Mouse (Mus musculus) CD4-positive helper T cell, adult 2 months (primary cell): ENCODE measurements around the gene Evl.
"Not testable (repeated sequence)": the region's sequence is repeated elsewhere in the genome, so short reads cannot be mapped to it uniquely, and the experiment has no call there.

Experiments
- DNase-seq: peaks from one replicate; pipeline ENCODE4 v3.0.0-alpha.2; 2012; ENCODE audit warnings: low read depth, missing footprints, low spot score

The Evl gene

GRCm38 (mm10) chr12:108554120-108554841, at the start of gene Evl:
TSS of gene Evl (plus strand) at chr12:108554720.
- peak; percentile 52 for DNase-seq

GRCm38 (mm10) chr12:108505846-108506245, 48.7 kb upstream of the Evl start:
- no peak for DNase-seq

DNA sequence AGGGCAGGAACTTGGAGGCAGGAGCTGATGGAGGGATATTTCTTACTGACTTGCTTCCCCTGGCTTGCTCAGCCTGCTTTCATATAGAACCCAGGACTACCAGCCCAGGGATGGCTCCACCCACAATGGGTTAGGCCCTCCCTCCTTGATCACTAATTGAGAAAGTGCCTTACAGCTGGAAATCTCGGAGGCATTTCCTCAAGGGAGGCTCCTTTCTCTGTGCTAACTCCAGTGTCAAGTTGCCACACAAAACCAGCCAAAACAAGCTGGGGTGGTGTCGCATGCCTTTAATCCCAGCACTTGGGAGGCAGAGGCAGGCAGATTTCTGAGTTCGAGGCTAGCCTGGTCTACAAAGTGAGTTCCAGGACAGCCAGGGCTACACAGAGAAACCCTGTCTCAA, 47.5 kb upstream of the Evl start:
- DNase-seq = not testable (repeated sequence)

- DNase-seq = no peak
Observed at GRCm38 (mm10) chr12:108510571-108510970, 43.9 kb upstream of the Evl start.

- DNase-seq = no peak
Observed at GRCm38 (mm10) chr12:108511009-108511408, 43.5 kb upstream of the Evl start.

DNA sequence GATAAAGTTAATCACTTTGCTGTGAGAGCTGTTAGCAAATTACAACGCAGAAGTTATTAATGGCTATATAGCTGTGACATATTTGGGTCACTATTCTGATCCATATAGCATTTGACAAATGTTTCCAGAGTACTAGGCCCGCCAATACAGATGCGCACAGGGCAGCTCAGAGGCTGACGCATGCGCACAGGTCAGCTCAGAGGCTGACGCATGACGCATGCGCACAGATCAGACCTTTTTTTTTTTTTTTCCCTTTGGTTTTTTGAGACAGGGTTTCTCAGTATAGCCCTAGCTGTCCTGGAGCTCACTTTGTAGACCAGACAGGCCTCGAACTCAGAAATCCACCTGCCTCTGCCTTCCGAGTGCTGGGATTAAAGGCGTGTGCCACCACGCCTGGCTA, 39.1 kb upstream of the Evl start:
- DNase-seq = no peak

DNA sequence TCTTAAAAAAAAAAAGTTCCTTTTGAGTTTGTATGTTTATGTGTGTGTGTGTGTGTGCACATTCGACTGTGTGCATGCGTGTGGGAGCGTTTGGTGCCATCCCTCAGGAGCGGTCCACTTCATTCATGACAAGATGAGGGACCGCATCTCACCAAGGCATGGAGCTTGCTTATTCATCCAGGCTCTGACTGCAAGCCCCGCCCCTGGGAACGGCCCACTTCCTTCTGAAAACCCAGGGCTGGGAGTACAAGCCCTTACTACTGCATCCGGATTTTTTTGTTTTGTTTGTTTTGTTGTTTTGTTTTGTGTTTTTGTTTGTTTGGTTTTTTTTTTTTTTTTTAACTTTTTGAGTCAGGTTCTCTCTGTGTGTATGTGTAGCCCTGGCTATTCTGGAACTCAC, 35.1 kb upstream of the Evl start:
- DNase-seq = no peak

DNA sequence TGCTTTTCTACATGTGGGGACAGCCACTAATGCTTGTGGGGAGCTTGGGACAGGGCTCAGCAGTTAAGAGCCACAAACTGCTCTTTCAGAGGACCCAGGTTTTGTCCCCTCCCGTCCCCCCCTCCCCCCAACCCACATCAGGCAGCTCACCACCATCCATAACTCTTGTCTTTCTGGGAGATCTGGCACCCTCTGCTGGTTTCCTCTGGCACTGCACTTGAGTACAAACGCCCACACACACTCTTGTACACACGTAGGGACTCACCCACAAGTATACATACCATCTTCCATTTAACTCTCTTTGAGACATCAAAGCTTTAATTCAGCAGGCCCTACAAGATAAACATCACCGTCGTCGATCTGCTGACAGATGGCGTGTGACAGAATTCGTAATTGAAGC, 25.3 kb upstream of the Evl start:
- DNase-seq = peak; percentile 61

DNA sequence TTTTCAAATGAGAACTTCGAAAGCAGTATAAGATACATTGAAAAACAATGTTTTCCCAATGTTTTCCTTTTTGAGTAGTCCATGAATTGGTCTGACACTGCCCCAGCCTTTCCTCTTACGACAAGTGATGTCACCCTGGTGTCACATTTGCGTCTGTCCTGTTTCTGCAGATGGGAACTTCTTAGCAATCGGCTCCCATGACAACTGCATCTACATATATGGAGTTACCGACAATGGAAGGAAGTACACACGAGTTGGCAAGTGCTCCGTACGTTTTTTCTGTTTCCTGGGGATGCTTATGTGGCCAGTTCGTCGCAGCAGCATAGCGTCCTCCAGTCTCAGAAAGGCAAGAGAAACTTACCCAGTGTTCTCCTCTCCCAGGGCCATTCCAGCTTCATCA, 20.0 kb upstream of the Evl start:
- no peak for DNase-seq

GRCm38 (mm10) chr12:108536461-108536860, 18.1 kb upstream of the Evl start:
- no peak for DNase-seq

DNA sequence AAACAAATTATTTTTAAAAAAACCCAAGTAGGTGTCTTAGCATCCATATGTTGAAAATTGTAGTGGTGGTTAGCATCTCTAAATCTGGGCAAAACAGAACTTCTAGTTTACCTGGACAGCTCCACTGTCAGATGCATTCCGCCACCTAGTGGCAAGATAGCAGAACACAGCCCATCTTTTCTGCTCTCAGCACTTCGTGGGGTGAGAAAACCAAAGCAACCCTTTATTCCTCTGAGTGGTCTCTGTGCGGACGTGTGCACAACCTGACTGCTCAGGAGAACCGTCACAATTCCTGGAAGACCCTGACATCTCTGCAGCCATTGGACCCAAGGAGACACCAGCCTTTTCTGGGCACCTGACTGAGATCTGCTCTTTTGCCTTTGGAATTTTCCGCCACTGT, 13.4 kb upstream of the Evl start:
- DNase-seq = peak; percentile 34

DNA sequence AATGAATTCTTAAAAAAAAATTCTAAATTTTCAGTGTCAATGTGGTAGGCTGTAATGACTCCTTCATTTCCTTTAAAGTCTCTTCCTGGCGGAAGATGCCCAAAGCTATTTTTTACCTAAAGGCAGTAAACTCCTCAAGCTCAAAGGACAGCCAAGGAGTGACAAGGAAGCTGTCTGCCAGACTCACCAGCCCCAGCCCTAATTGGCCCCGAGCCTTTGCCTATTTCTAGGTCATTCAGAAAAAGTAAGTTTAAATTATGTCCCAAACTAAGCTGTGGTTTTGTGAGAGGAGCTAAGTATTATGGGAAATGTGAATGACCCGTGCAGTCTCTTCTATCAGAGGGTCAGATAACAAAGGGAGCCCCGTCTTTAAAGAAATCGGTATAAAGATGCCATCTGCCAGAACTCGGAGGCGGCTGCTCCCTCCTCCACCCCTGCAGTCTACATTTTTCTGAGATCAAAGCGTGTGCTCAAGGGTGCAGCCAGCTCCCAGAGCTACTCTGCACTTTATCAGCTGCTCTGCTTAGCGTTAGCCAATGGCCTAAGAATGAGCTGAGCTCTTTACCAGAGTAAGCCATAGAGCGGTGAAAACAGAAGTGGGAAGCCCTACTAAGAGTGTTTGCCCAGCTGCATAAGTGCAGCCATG, 7.9 kb upstream of the Evl start:
- no peak for DNase-seq

GRCm38 (mm10) chr12:108547251-108547875, 7.2 kb upstream of the Evl start:
- DNase-seq = no peak

DNA sequence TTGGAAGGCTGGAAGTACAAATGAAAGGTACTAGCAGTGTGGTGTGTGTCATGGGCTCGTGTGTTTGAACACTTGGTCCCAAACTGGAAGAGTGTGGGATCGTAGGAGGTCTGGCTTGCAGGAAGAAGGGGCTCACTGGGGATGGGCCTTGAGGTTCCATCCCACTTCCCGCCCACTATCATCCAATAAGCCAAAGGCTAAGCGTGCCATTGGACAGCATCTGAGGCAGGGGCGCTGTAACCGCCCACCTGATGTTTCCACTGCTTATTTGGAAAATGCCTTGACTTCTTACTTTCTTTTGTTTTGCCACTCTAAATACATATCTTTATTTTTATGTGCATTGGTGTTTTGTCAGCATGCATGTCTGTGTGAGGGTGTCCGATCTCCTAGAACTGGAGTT, 2.8 kb upstream of the Evl start:
- no peak for DNase-seq

DNA sequence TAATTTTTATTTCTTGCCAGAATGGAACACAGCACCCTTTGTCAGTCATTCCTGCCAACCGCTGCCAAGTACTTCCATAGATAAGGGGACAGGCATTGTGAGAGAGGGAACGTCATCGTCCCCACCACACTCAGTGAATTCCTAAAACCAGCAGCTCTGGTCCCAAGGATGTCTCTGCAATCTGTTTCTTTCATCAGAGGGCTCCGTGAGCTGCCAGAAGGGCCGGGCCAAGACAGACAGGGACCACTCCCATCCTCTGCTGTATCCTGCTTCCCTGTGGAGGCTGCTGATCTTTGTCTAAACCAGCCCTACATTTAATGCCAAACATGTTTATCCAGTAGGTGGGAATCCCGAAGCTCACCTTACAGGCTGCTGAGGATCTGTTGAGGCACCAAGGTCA, 1.4 kb upstream of the Evl start:
- DNase-seq = no peak

- DNase-seq = peak; percentile 14
Observed at GRCm38 (mm10) chr12:108554861-108555556, 489 bp downstream of the Evl start.

DNA sequence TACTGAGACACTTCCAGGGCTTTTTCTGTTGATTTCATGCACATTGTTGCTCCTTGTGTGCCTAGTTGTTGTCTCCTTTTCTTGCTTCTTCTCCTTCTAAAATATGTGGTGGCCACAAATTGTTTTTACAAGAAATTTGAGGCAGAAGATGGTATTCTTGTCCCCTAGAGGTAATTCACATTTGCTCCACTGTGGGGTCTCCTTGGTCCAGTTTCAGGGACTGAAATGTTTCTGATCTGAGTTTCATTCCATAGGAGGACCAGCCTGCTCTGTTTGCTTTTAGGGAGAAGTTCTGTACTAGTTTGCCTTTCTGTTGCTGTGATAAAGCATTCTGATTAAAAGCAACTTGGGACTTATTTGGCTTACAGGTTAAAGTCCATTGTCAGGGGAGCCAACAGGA, 3.7 kb downstream of the Evl start:
- no peak for DNase-seq

DNA sequence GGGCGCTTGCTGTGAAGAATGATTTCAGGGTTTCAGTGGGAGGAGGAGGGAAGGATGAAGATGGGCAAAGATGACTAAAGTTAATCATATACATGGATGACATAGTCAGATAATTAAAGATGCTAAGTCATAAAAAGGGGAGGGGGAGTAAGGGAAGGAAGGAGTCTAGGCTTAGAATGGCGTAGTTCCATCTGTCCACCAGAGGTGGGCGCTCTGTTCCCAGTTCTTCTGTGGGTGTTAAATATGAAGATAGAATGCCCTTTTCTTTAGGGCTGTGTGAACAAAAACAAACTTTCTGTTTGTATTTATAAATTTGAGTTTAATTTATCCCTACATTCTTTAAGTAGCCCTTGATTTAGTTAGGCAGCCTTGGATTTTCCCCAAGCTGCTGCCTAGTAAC, 8.7 kb downstream of the Evl start:
- DNase-seq = peak; percentile 29

GRCm38 (mm10) chr12:108564910-108565506, 10.5 kb downstream of the Evl start:
- no peak for DNase-seq

- no peak for DNase-seq
Observed at GRCm38 (mm10) chr12:108579156-108579871, 24.8 kb downstream of the Evl start.

- DNase-seq = no peak
Observed at GRCm38 (mm10) chr12:108583775-108584174, 29.3 kb downstream of the Evl start.
